Mouse (Mus musculus): ENCODE measurements around the gene Ankrd7.
"Not testable (repeated sequence)": the region's sequence is repeated elsewhere in the genome, so short reads cannot be mapped to it uniquely, and the experiment has no call there.

Gene Ankrd7

DNA sequence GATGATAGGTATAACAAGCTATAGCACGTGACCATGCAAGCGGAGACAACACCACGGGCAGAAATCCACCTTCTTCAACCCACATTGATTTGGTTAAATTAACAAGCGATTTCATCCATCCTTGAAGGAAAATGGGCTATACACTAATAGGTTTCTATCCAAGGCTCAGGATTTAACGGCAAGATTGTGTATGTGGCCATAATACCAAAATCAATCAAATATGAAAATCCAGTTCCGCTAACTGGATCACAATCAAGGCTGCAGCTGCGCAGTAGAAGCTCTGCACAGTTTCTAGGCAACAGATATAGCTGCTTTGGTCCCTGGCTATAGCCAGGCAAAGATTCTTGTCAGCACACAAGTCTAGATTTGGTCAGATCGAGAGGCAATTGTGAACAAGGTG is at the start of gene Ankrd7:
TSS of gene Ankrd7 (plus strand) at position 301 of the 400 bp plus-strand sequence.
- DNase-seq: no peak

GRCm38 (mm10) chr6:18819343-18819742 is 46.8 kb upstream of the Ankrd7 start:
- peak; percentile 42 to 87 for DNase-seq

DNA sequence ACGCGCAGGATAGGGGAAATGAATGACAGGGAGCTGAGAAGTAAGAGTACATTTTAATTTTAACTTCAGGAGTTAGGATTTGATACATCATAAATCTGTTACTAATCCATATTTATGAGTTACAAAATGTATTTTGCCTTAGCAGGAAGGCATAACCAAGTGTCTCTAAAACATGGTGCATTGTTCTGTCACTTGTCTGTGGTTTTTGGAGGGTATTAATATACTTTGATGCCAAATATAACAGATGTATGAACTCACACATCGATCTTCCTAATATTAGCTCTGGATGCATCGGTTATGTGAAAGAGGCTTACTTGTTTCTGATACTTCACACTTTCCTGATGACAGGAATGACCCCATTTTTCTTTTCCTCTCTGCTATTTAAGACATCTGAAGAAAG is 45.9 kb upstream of the Ankrd7 start:
- no peak for DNase-seq

DNA sequence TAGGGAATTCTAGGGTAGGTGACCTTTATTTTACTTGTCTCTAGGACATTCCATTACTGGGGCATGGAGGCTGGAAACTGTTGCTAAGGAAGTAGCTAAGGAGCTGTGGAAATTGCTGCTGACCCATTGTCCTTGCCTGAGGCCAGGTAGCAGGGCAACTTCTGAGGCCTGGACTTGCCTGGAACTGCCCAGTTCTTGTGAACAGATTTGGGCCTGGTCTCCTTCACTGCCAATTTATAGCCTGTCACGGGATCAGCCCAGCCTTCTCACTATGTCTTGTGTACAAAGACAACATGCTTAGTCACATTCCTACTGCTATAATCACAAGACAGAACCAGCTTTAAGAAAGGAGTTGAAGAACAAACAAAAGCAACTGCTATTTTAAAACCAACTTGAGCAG is 43.3 kb upstream of the Ankrd7 start:
- DNase-seq: peak; percentile 59 to 85

DNA sequence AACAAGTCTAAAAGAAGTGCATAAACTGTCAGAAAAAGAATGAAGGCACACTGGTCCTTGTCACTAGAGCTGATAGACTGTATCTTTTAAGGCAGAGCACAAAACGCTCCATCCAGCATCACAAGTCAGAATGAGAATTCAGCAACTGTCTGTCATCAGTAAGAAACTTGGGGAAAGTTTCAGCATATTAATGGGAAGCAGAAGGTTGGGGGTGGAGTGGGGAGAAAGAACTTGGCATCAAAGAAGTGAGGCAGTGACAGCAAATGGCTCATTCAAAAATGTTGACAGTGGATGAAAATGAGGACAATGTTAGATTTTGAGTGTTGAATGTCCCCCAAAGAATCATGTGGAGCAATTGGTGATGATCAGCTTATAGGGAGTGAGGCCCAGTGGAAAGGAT is 33.2 kb upstream of the Ankrd7 start:
- no peak for DNase-seq

- not testable (repeated sequence) for DNase-seq
Measured at GRCm38 (mm10) chr6:18844529-18844928, 21.6 kb upstream of the Ankrd7 start.

DNA sequence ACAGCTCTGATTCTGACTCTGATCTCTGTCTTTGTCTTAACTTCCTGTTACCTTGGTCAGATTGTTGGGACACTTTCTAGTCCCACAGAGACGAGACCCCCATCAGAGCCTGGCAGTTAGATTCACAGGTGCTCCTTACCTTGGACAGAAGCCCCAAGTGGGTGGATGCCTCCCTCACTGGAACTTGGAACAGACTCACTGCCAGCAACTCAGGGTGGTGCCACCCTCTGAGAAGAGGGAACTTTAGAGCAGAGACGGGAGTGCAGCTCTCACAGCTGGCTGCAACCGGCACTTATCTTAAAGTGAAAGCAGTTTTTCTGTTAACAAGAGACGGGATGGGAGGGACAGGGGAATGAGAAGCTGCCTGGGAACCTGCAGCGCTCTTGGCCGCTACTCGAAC is 20.5 kb upstream of the Ankrd7 start:
- peak in 1 of 2 experiments; percentile 28 for DNase-seq

DNA sequence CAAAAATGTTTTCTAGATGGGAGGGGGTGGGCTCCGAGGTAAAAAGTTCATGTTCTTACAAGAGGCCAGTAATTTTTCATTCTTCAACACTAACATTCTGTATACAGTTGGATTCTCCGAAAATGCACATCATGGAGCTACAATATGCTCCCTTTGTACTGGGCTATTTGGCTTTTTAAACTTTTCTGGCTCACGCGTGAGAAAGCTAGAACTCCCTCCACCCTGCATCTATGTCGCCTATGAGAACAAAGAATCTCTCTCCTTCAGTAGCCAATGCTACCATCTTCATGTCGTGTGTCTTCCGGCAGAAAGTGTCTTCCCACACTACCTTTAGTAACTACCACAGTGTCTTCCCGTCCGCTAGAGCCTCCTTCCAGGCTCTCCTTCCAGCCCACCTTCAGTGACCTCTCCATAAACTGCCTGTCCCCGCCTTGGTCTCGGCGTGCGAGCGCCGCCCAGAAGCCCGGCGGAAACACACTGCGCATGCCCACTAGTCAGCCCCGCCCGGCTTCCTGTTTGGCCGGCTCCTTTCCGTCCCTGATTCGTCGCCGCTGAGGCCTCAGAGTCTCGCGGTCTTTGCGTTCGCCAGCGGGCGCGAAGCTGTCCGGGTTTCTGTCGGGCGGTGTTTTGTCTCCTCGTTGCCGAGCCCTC is 17.9 kb upstream of the Ankrd7 start, which contains the start of gene Lsm8:
TSS of gene Lsm8 (plus strand) at position 529 of the 651 bp plus-strand sequence.
- peak; percentile 97 to 98 for DNase-seq

GRCm38 (mm10) chr6:18848702-18849061 is 17.4 kb upstream of the Ankrd7 start:
- DNase-seq: no peak

GRCm38 (mm10) chr6:18855323-18855722 is 10.8 kb upstream of the Ankrd7 start:
- DNase-seq: no peak

DNA sequence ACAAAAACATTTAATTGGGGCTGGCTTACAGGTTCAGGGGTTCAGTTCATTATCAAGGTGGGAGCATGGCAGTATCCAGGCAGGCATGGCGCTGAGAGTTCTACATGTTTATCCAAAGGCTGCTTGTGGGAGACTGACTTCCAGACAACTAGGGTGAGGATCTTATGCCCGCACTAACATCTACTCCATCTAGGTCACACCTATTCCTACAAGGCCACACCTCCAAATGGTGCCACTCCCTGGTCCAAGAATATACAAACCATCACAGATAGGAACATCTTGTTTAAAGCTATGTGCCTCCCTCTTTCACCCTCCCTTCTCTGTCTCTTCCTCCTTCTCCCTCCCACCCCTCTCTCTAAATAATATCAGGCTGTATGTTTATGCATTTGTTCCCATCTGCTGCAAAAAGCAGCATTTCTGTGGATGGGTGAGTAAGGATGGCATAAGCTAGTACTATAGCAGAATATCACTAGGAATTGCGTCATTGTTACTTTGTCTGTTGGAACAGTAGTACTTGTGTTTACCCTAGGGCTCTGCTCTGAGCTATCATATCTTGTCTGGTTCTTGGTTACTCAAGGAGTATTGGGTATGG is 9.5 kb upstream of the Ankrd7 start:
- DNase-seq: no peak

DNA sequence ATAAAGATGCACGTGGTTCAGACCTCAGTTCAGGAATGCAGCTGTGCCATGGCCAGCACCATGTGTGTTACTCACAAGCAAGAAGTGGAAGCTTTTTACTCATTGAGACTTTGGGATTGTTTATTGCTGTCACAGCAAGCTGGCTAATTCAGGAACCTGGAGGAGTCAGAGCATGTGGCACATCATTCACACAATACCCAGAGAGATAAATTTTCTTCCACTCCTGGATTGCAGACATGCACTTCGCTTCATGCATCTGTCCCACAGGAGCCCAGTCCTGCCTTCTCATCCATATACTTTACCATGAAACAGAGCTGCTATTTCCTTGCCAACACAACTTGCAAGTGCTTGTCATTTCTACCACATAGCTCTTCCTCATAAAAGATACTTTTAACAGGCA is 22.9 kb downstream of the Ankrd7 start:
- DNase-seq: no peak

DNA sequence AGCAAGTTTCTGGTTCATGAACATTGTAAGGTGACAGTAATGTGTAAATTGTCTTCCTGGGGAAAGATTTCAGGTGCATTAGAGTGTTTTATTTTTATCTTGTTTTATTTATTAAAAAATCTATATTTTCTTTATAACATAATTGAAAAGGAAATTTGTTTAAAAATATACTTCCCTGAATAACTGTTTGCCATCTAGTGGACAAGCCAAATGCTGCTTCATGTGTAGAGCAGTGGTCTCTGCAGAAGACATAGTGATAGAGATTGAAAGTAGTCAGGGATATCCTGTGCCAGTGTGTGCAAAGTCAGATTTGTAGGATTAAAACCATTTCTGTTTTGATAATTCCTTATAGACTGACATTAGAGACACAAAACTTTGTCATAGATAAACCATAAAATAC is 28.0 kb downstream of the Ankrd7 start:
- DNase-seq: no peak

GRCm38 (mm10) chr6:18907173-18907572 is 41.1 kb downstream of the Ankrd7 start:
- DNase-seq: no peak

- no peak for DNase-seq
Measured at GRCm38 (mm10) chr6:18913179-18913578, 47.1 kb downstream of the Ankrd7 start.

DNA sequence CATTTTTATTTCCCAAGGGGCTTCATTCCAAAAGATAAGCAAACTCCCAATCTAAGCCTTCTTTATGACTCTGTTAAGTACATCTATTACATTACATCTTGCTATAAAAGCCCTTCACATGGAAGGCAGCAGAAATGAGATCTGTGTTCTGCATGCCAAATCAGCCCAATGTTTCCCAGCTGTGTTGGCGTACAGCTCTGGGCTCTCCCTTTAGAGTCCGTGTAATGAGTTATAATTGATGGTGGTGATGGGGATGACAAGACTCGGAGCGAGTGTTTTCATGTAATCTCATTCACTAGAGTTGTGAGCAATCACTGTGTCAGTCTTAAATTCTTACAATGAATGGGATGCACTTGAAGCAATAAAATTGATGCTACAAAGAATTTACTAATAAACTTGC is 49.9 kb downstream of the Ankrd7 start:
- DNase-seq: no peak

- no peak for DNase-seq
Measured at GRCm38 (mm10) chr6:18916471-18916870, 50.4 kb downstream of the Ankrd7 start.
